Mouse (Mus musculus) liver, embryonic 14.5 days (tissue): ENCODE measurements around the gene Nt5dc1. TPM values are rescaled to one million over a fixed set of nuclear protein-coding genes. Genes with fewer than 3 reads are reported as not detected.

Source experiments
- ATAC-seq: fragments of 200-750 bp; cut with Nextera tagmentation; 2 replicates; pipeline ENCODE4 v1.8.0; 2017; ENCODE audit warnings: moderate number of reproducible peaks, mild to moderate bottlenecking, moderate library complexity; ENCODE audit not compliant: insufficient read depth
- DNase-seq, 3 experiments: peaks; one replicate each; pipeline ENCODE4 v3.0.0-alpha.2; 2012 to 2013; ENCODE audit warnings: low read depth in 3 of 3, low spot score in 3 of 3
- H3K27ac ChIP-seq: fragments of 300-500 bp; sonication (generic); 2 replicates; pipeline ENCODE4 v1.5.1; 2014; ENCODE audit warnings: moderate library complexity, mild to moderate bottlenecking, control low read depth, inconsistent platforms
- H3K27me3 ChIP-seq: fragments of 300-500 bp; sonication (generic); 2 replicates; pipeline ENCODE4 v1.6.1; 2014; ENCODE audit warnings: mild to moderate bottlenecking, low read length, moderate library complexity; ENCODE audit not compliant: control insufficient read depth, insufficient read depth
- H3K36me3 ChIP-seq: fragments of 300-500 bp; sonication (generic); replicated peaks from 2 replicates; pipeline ENCODE4 v1.6.1; 2014; ENCODE audit warnings: low read depth; ENCODE audit not compliant: control insufficient read depth, insufficient read depth
- H3K4me1 ChIP-seq, 2 experiments: fragments of 200-500 bp in 1 of 2; fragments of 300-500 bp in 1 of 2; sonication (generic) in 1 of 2; replicated peaks; 2 replicates each; pipeline ENCODE4 v1.6.1; 2012 to 2014; ENCODE audit warnings: antibody characterized with exemption in 1 of 2, inconsistent platforms in 1 of 2, low read length in 1 of 2; ENCODE audit not compliant: control insufficient read depth in 2 of 2, insufficient read depth in 2 of 2
- H3K4me2 ChIP-seq: fragments of 300-500 bp; sonication (generic); 2 replicates; pipeline ENCODE4 v1.6.1; 2014; ENCODE audit warnings: low read depth, mild to moderate bottlenecking, control low read depth, moderate library complexity
- H3K4me3 ChIP-seq, 2 experiments: fragments of 200-500 bp in 1 of 2; fragments of 300-500 bp in 1 of 2; sonication (generic) in 1 of 2; 2 replicates each; pipeline ENCODE4 v1.5.1; 2012 to 2014; ENCODE audit warnings: low read depth in 2 of 2, low read length in 2 of 2, mild to moderate bottlenecking in 2 of 2, control low read depth in 1 of 2, inconsistent platforms in 1 of 2, moderate library complexity in 1 of 2; ENCODE audit not compliant: insufficient read depth in 1 of 2
- H3K9ac ChIP-seq: fragments of 300-500 bp; sonication (generic); replicated peaks from 2 replicates; pipeline ENCODE4 v1.6.1; 2014; ENCODE audit warnings: mild to moderate bottlenecking, control low read depth, moderate library complexity
- H3K9me3 ChIP-seq: fragments of 300-500 bp; sonication (generic); 2 replicates; pipeline ENCODE4 v1.6.1; 2016; ENCODE audit warnings: low read length, mixed read lengths; ENCODE audit not compliant: control insufficient read depth
- CTCF ChIP-seq: IDR thresholded peaks from 2 replicates; pipeline ENCODE4 v1.5.1; 2016; ENCODE audit warnings: antibody characterized with exemption, low read depth, control low read depth
- EP300 ChIP-seq: IDR thresholded peaks from 2 replicates; pipeline ENCODE4 v1.6.1; 2016; ENCODE audit warnings: antibody characterized with exemption, low read depth
- WGBS: fragments of 180-500 bp; shearing (Covaris S2); extraction: QIAGEN DNeasy Blood & Tissue Kit; methylation state at CpG from one replicate; pipeline ENCODE4 v1.1.7; 2014; ENCODE audit not compliant: insufficient replicate concordance; 5-methylcytosine and 5-hydroxymethylcytosine counted together
- polyA plus RNA-seq, 2 experiments: library from polyadenylated mRNA; depleted of rRNA in 1 of 2; stranded (reverse) in 1 of 2; unstranded in 1 of 2; fragments of >200 nt; fragmentation: Nextera tagmentation in 1 of 2; extraction: Ambion mirVana in 1 of 2; gene quantifications; 2 replicates each; pipeline versions ENCODE4 v1.2.1 to v1.2.3; 2012 to 2014

The Nt5dc1 gene
- polyA plus RNA-seq, 2 experiments = 3.2 to 9.7 TPM

DNA sequence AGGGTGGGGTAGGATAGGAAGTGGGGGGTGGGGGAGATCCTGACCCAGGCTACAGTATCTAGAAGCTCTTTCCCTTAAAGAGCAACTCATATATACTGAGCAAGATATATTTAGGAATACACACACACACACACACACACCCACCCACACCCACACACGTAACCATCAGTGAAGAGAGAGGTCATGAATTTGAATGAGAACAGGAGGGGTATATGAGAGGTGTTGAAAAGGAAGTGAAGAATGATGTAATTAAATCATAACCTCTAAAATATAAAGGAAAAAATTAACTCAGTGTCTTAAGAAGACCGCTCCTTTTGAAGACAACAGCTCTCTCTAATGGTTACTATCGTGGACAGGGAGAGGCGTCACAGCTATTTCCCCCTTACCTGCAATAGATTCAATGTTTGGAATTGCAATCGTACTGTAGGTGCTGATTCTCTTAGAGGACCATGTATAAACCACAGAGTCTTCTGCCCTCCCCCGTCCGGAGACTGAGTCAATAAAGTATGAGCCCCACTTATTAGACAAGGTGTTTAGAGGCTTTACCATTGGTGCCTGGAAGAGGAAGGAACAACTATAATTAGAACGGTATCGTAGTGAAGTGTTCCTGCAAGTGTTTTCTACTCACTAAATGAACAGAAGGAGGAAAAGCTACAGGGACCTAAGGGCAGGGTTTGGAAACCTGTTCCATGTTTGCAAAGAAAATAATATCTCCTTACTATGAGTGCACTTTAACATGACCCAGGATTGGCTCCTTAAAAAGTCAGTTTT is 108.3 kb downstream of the Nt5dc1 start:
- H3K27me3 ChIP-seq = no peaks in the 10 kb centered on the region
- no peak overlapping the region for H3K4me3 ChIP-seq
- DNase-seq (no peak), ATAC-seq (no peak)
- H3K4me1 ChIP-seq = no peaks in the 10 kb centered on the region
- no peaks in the 10 kb centered on the region for H3K9me3 ChIP-seq
- H3K4me2 ChIP-seq = no peak overlapping the region
- WGBS = 57% methylated on average over 9 of the region's 9 CpGs
- H3K9ac ChIP-seq = no peak overlapping the region
- TF ChIP-seq EP300 (no peak), CTCF (no peak)
- no peak overlapping the region for H3K27ac ChIP-seq
- H3K36me3 ChIP-seq = no peaks in the 10 kb centered on the region

DNA sequence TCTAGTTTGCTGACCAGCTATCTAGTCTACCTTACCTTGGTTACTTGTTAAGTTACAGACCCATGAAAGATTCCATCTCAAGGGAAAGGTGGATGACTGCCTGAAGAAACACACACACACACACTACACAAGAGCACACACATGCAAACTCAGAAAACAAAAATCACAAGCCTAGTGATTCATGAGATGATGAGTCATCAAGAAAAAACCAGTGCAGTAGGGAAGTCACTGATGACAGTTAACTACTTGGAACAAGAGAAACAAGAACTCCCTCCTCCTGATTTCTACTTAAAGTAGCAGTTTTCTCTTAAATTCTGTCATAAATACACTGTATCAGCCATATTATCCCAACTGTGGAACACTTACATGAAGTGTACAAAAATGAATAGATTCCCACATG is 111.3 kb downstream of the Nt5dc1 start:
- Histone ChIP-seq H3K4me3 (no peak overlapping the region), H3K9ac (no peak overlapping the region), H3K9me3 (no peaks in the 10 kb centered on the region), H3K36me3 (no peaks in the 10 kb centered on the region), H3K4me2 (no peak overlapping the region), H3K4me1 (no peaks in the 10 kb centered on the region), H3K27ac (no peak overlapping the region), H3K27me3 (no peaks in the 10 kb centered on the region)
- ATAC-seq (no peak), DNase-seq (no peak)
- TF ChIP-seq CTCF = no peak
- no peak for TF ChIP-seq EP300

DNA sequence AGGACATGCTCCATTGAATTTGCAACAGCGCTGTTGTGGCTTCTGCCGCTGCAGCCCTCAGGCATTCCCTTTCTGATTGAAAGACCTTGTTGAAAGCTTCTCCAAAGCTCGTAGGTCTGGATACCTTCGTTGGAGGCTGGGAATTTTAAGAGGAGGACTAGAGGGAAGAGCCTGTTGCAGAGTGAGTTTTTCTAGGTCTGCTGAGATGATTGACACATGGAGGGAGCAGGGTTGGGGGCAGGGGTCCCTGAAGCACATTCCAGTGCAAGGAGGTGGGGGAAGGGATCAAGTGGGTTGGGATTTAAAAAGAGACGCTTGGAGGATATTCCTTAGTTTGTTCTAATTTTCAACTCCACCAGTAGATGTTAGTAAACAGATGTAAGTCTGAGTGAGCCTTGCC is 118.0 kb downstream of the Nt5dc1 start:
- Histone ChIP-seq H3K9me3 (no peaks in the 10 kb centered on the region), H3K4me3 (no peak overlapping the region), H3K9ac (no peak overlapping the region), H3K4me1 (0 out of 4 replicates have a peak, but pooled peaks cover 0 to 4% of the 10 kb centered on the region in 2 experiments), H3K27ac (no peak overlapping the region), H3K27me3 (no peaks in the 10 kb centered on the region; the same call in none of the 2 replicates), H3K4me2 (no peak overlapping the region), H3K36me3 (no peaks in the 10 kb centered on the region)
- TF ChIP-seq EP300 (no peak), CTCF (no peak)
- ATAC-seq (no peak), DNase-seq (no peak)
- 57% methylated on average over 5 of the region's 5 CpGs for WGBS

DNA sequence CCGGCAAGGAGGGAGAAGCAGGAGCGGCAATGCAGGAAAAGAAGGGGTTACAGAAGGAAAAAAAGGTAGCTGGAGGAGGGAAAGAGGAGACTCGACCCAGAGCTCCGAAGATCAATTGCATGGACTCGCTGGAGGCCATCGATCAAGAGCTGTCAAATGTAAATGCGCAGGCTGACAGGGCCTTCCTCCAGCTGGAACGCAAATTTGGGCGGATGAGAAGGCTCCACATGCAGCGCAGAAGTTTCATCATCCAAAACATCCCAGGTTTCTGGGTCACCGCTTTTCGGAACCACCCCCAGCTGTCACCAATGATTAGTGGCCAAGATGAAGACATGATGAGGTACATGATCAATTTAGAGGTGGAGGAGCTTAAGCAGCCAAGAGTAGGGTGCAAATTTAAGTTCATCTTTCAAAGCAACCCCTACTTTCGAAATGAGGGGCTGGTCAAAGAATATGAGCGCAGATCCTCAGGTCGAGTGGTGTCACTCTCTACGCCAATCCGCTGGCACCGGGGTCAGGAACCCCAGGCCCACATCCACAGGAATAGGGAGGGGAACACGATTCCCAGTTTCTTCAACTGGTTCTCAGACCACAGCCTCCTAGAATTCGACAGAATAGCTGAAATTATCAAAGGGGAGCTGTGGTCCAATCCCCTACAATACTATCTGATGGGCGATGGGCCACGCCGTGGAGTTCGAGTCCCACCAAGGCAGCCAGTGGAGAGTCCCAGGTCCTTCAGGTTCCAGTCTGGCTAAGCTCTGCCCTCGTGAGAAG is 120.2 kb downstream of the Nt5dc1 start:
- TF ChIP-seq CTCF (no peak), EP300 (no peak)
- 43% methylated on average over 25 of the region's 25 CpGs for WGBS
- no peaks in the 10 kb centered on the region for H3K9me3 ChIP-seq
- no peak overlapping the region for H3K9ac ChIP-seq
- H3K4me2 ChIP-seq = peak overlapping the region; percentile 88
- H3K4me3 ChIP-seq = peak overlapping the region; percentile 61 to 75
- H3K4me1 ChIP-seq = 0 out of 4 replicates have a peak, but pooled peaks cover 0 to 4% of the 10 kb centered on the region in 2 experiments
- H3K27ac ChIP-seq = no peak overlapping the region
- DNase-seq = no peak
- no peaks in the 10 kb centered on the region; the same call in none of the 2 replicates for H3K27me3 ChIP-seq
- ATAC-seq = no peak
- no peaks in the 10 kb centered on the region for H3K36me3 ChIP-seq
